Mouse (Mus musculus) hindbrain, embryonic 12.5 days (tissue): ENCODE results near the gene Espl1. TPM values are rescaled to one million over a fixed set of nuclear protein-coding genes. Genes with fewer than 3 reads are reported as not detected.

Source experiments
- ATAC-seq: fragments of 200-750 bp; cut with Nextera tagmentation; 2 replicates; pipeline ENCODE4 v1.8.0; 2017; ENCODE audit warnings: moderate TSS enrichment; ENCODE audit not compliant: low FRiP score
- H3K27ac ChIP-seq: fragments of 300-500 bp; sonication (generic); 2 replicates; pipeline ENCODE4 v1.5.1; 2016; ENCODE audit warnings: mild to moderate bottlenecking
- H3K27me3 ChIP-seq: fragments of 300-500 bp; sonication (generic); 2 replicates; pipeline ENCODE4 v1.6.1; 2016; ENCODE audit warnings: mild to moderate bottlenecking
- H3K36me3 ChIP-seq: fragments of 300-500 bp; sonication (generic); 2 replicates; pipeline ENCODE4 v1.6.1; 2016; ENCODE audit warnings: mild to moderate bottlenecking
- H3K4me1 ChIP-seq: fragments of 300-500 bp; sonication (generic); 2 replicates; pipeline ENCODE4 v1.6.1; 2016
- H3K4me2 ChIP-seq: fragments of 300-500 bp; sonication (generic); replicated peaks from 2 replicates; pipeline ENCODE4 v1.6.1; 2016; ENCODE audit warnings: mild to moderate bottlenecking
- H3K4me3 ChIP-seq: fragments of 300-500 bp; sonication (generic); 2 replicates; pipeline ENCODE4 v1.5.1; 2016; ENCODE audit warnings: mild to moderate bottlenecking
- H3K9ac ChIP-seq: fragments of 300-500 bp; sonication (generic); 2 replicates; pipeline ENCODE4 v1.6.1; 2016; ENCODE audit warnings: mild to moderate bottlenecking, moderate library complexity
- H3K9me3 ChIP-seq: fragments of 300-500 bp; sonication (generic); replicated peaks from 2 replicates; pipeline ENCODE4 v1.6.1; 2016; ENCODE audit warnings: mild to moderate bottlenecking
- WGBS: fragments of 180-500 bp; shearing (Covaris S2); methylation state at CpG from one replicate; pipeline ENCODE4 v1.1.7; 2016; 5-methylcytosine and 5-hydroxymethylcytosine counted together
- polyA plus RNA-seq: library from polyadenylated mRNA; unstranded; fragments of >200 nt; fragmentation: Nextera tagmentation; extraction: Ambion mirVana; gene quantifications from 2 replicates; pipeline ENCODE4 v1.2.1, GENCODE M21; 2016

Gene Espl1
- polyA plus RNA-seq, 1 experiment from 2014 or later = 26.7 TPM

- Histone ChIP-seq H3K4me2 (peak overlapping the region; percentile 51), H3K27ac (no peak overlapping the region), H3K4me1 (peaks cover 33% of the 10 kb centered on the region), H3K9ac (peak overlapping the region; percentile 54), H3K36me3 (no peaks in the 10 kb centered on the region), H3K9me3 (no peaks in the 10 kb centered on the region), H3K4me3 (peak overlapping the region; percentile 30), H3K27me3 (peaks cover 50% of the 10 kb centered on the region)
- no peak for ATAC-seq
- WGBS = 9% methylated on average over 7 of the region's 7 CpGs
These were observed 70.2 kb downstream of the Espl1 start for GRCm38 (mm10) chr15:102366238-102366637.

GRCm38 (mm10) chr15:102366733-102367344 lies 70.8 kb downstream of the Espl1 start, which contains the start of gene Sp7:
TSS of gene Sp7 (minus strand) at chr15:102367182.
- Histone ChIP-seq H3K4me3 (peak within 1 kb of the TSS; percentile 30), H3K27me3 (peaks cover 54% of the 10 kb centered on the region), H3K9me3 (no peaks in the 10 kb centered on the region), H3K27ac (no peak within 1 kb of the TSS), H3K9ac (peak within 1 kb of the TSS; percentile 54), H3K36me3 (no peaks in the 10 kb centered on the region), H3K4me2 (peak within 1 kb of the TSS; percentile 51), H3K4me1 (peaks cover 33% of the 10 kb centered on the region)
- ATAC-seq = peak; percentile 24; the same call in 1 of the 2 replicates
- WGBS = 9% methylated on average over 13 of the region's 15 CpGs

- no peak for ATAC-seq
- Histone ChIP-seq H3K36me3 (no peaks in the 10 kb centered on the region), H3K9me3 (no peaks in the 10 kb centered on the region), H3K4me3 (no peak overlapping the region), H3K27me3 (peaks cover 35% of the 10 kb centered on the region), H3K4me2 (no peak overlapping the region), H3K9ac (no peak overlapping the region), H3K27ac (no peak overlapping the region), H3K4me1 (peaks cover 29% of the 10 kb centered on the region)
- 10% methylated on average over 13 of the region's 13 CpGs for WGBS
These were observed 73.9 kb downstream of the Espl1 start for GRCm38 (mm10) chr15:102369972-102370371.

- Histone ChIP-seq H3K4me2 (peak overlapping the region; percentile 24), H3K9ac (peak overlapping the region; percentile 35; the same call in 1 of the 2 replicates), H3K36me3 (no peaks in the 10 kb centered on the region), H3K4me3 (no peak overlapping the region), H3K9me3 (no peaks in the 10 kb centered on the region), H3K27me3 (peaks cover 27% of the 10 kb centered on the region), H3K4me1 (peaks cover 29% of the 10 kb centered on the region), H3K27ac (no peak overlapping the region)
- WGBS = 7% methylated on average over 10 of the region's 10 CpGs
- no peak for ATAC-seq
These were observed 74.7 kb downstream of the Espl1 start for GRCm38 (mm10) chr15:102370727-102371126.

Other genes starting within 250 kb of the Espl1 start
- 94.0 and 97.1 TPM in 2 replicates for gene Eif4b, start 222.5 kb upstream of the Espl1 start, polyA plus RNA-seq
- gene Tns2, start 195.9 kb upstream of the Espl1 start, polyA plus RNA-seq = 21.8 and 22.7 TPM in 2 replicates
- gene Spryd3, start 160.0 kb upstream of the Espl1 start, polyA plus RNA-seq = 28.1 and 29.2 TPM in 2 replicates
- 0.42 TPM in 1 of 2 replicates, not detected in the other for gene Igfbp6, start 151.9 kb upstream of the Espl1 start, polyA plus RNA-seq
- 0.09 TPM in 1 of 2 replicates, not detected in the other for gene Soat2, start 145.7 kb upstream of the Espl1 start, polyA plus RNA-seq
- 111 and 113 TPM in 2 replicates for gene Zfp740, start 93.0 kb upstream of the Espl1 start, polyA plus RNA-seq
- 49.3 and 53.5 TPM in 2 replicates for gene Csad, start 91.5 kb upstream of the Espl1 start, polyA plus RNA-seq
- gene Itgb7, start 64.3 kb upstream of the Espl1 start, polyA plus RNA-seq = 1.1 and 2.2 TPM in 2 replicates
- 42.2 and 45.6 TPM in 2 replicates for gene Rarg, start 38.7 kb upstream of the Espl1 start, polyA plus RNA-seq
- gene Gm9918, start 25.7 kb upstream of the Espl1 start, polyA plus RNA-seq = 0.30 and 0.49 TPM in 2 replicates
- 54.2 and 54.9 TPM in 2 replicates for gene Mfsd5, start 16.8 kb upstream of the Espl1 start, polyA plus RNA-seq
- gene Pfdn5, start 29.9 kb downstream of the Espl1 start, polyA plus RNA-seq = 331 and 402 TPM in 2 replicates
- 78.4 and 90.8 TPM in 2 replicates for gene Myg1, start 35.4 kb downstream of the Espl1 start, polyA plus RNA-seq
- gene Aaas, start 54.5 kb downstream of the Espl1 start, polyA plus RNA-seq = 54.6 and 60.9 TPM in 2 replicates
- 1.9 and 2.1 TPM in 2 replicates for gene Sp7, start 70.9 kb downstream of the Espl1 start, polyA plus RNA-seq
- 9.1 and 9.3 TPM in 2 replicates for gene Sp1, start 109.9 kb downstream of the Espl1 start, polyA plus RNA-seq
- gene Amhr2, start 149.1 kb downstream of the Espl1 start, polyA plus RNA-seq = 0.23 TPM in 1 of 2 replicates, not detected in the other
- gene Prr13, start 162.8 kb downstream of the Espl1 start, polyA plus RNA-seq = 89.7 and 91.3 TPM in 2 replicates
- 153 and 161 TPM in 2 replicates for gene Pcbp2, start 174.3 kb downstream of the Espl1 start, polyA plus RNA-seq
- 4.3 and 6.6 TPM in 2 replicates for gene Gm10337, start 207.5 kb downstream of the Espl1 start, polyA plus RNA-seq
- 45.5 and 46.0 TPM in 2 replicates for gene Map3k12, start 220.8 kb downstream of the Espl1 start, polyA plus RNA-seq
- gene Tarbp2, start 221.9 kb downstream of the Espl1 start, polyA plus RNA-seq = 93.0 and 94.0 TPM in 2 replicates
- 3.6 and 4.3 TPM in 2 replicates for gene Npff, start 228.7 kb downstream of the Espl1 start, polyA plus RNA-seq